Mouse (Mus musculus) right cerebral cortex, postnatal 36 days (tissue): ENCODE data around the gene Kras.

Experiments used
- DNase-seq, 2 experiments: peaks; one replicate each; pipeline ENCODE4 v3.0.0; 2022; ENCODE audit warnings: low spot score in 2 of 2, mixed read lengths in 1 of 2

Kras gene

DNA sequence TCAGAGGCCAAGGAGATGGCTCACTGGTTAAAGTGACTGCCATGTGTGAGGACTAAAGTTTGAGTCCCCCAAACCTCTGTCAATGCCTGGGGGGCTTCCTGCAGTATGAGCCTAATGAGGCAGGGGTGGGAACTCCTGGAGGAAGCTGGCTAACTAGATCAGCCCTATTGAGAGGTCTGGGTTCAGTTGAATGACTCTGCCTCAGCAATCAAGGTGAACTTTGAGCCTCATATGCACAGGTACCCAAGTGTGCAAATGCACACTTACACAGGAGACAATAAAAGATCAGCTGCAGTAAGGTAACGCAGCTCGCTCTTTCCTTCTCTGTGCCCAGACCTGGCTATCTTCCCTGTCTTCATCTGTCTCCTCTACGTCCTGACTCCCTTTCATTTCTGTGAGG lies 57.0 kb downstream of the Kras start:
- no peak for DNase-seq

DNA sequence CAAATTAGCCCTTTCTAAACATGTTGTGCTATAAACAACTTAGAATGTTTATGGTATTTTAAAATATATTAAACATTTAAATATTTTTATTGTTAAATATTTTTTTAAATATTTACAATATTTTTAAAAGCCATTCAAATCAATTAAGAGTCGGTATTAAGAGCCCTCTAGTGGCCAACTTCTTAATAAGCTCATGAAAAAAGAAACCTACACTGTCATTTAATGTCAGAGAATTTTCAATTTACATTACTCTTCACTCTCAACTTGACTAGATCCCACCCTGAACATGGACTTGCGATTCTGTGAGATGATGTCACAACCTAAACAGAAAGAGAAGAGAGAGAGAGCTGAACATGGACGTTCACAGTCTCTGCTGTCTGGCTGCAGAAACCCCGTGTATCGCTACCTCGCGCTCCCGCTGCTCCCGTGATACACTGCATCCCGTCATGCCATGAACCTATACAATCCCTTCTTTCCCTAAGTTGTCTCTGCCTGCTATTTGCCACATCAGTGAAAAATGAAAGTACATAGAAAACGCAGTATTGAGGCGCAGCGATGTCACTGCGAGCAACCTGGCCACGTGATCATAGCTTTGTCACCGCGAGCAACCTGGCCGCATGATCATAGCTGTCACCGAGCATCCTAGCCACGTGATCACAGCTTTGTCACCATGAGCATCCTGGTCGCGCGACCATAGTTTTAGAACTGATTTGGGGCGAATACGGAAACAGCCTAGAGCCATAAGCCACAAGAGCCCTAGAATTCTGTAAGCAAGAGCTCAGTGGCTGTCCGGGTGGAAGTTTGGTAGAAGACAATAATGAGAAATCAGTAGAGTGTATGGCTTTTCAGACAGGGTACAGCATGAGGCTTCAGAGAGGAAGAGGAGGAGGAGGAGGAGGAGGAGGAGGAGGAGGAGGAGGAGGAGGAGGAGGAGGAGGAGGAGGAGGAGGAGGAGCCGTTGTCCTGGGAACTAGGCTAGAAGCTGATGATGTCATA lies 62.6 kb downstream of the Kras start:
- peak; percentile 45 to 61 for DNase-seq

DNA sequence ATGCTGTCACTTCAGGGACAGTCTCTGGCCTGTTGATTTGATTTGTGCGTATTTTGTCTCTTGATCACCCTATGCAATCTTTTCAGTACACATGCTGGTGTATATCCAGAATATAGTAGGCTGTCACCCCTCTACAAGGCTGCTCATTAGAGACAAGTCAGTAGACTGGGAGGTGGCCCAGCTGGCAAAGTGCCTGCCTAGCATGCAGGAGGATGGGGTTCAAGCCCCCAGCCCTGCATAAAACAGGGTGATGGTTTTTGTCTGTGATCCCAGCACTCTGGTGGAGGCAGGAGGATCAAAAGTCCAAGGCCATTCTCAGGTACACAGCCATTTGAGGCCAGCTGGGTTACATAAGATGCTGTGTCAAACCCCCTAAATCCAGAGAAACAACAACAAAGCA lies 63.9 kb downstream of the Kras start:
- DNase-seq = no peak

DNA sequence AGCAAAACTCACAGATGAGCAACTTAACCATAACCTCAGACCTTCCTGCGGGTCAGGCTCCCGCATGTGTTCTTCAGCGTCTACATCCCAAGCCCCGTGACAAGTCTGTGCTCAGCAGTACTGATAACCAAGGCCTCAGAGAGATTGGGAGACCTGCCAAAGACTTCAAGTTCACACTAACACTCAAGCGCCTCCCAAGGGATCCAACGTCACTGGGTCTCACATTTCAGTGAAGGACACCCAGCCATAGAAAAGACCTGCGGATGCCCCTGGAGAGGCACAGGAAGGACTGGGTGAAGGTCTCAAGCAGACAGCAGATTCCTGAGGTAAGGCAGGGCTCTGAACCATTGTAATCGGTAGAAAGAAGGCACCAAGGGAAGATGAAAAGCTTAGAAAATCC lies 68.0 kb downstream of the Kras start:
- DNase-seq = no peak

DNA sequence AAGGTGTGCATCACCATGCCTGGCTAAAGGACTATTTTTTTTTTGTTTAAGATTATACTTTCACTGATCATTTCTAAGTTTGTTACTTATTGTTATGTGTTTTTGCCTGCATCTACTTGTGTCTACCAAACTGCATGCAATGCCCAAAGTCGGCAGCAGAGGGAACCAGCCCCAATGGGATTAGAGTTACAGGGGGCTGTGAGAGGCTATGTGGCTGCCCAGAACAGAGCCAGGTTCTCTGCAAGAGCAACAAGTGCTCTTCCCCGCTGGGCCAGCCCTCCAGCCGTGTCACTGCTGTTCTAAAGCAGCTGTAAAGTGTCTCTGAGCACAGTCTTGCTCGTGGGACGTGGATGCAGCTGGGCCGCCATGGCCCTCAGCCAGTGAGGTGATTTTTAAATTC lies 70.4 kb downstream of the Kras start:
- no peak for DNase-seq

DNA sequence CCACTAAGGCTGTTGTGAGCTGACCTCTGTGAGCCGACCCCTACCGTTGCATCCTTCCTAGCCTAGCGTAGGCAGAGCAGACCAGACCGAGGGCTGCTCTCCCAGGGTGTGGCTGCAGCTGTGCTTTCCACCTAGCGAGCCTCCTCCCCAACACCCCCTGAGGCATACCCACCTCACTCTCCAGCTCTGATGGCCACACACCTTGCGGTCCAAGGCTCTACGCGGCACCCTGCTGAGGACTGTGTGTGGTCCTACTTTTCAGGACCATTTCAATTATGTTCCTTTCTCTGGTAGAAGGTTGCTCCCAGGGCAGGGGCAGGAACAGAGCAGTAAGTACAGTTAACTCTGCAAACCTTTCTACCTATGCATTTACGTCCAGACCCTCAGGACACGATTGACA lies 73.6 kb downstream of the Kras start:
- DNase-seq = no peak

DNA sequence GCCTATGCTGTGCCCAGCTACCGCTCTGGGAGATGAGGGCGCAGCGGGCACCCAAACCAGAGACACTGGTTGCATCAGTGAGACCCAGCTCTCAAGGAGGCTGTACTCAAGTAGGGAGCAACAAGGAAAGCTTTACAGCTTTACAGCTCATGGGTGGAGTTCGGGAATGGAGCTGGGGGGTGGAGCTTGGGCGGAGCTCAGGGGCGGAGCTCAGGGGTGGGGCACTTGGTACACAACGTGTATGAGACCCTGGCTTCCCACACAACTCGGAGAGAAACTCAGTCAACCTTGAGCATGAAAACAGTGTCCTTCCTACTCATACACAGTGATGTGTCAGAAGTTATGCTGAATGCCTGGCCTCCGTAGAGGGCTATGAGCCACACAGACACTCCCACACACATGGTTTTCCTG lies 74.5 kb downstream of the Kras start:
- DNase-seq = no peak

DNA sequence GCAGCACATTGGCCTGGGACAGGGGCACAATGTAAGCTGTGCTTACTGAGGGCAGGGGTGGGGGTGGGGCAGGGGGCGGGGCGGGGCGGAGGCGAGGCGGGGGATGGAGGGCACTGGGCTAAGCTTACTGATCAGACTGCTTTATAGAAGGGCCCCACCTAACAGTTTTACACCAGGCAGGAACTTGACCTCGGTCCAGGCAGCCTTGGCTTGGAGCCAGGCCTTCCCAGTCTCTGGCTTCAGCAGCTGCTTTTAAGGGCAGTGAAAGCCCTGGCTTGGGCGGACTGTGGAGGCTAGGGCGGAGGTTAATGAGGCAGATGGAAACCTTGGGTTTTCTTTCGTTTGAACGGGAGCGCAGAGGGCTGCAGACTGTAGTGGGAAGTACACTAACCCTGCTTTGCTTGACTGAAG lies 76.3 kb downstream of the Kras start:
- DNase-seq = no peak

DNA sequence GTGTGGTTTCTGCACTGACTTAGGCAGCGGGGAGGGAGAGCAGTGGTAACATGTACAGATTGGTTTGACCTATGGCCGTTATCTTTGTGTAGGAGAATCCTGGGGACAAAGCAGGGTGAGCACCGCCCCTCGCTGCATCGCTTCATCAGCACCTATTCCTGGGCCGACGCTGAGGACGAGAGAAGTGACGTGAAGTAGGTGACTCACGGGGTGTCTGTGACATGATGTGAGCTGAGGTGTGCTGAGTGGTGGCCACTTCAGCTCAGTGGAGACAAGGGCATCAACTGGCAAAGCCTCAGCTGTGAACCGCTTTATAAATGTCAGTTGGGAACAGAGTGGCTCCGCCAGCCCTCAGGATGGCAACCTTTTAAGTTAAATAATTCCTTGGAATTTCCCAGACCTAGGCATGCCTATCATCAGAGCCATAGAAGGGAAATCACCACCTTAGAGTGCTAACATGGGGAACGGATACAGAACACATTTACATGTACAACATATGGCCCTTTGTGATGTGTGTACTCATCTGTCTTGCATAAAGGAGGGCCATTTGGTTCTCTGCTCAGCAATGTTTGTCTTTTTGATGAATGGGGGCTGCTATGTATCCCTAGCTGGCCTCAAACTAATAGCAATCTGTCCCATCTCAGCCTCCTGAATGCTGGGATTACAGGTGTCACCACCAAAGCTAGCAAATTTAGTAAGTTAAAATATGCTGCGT lies 78.0 kb downstream of the Kras start:
- DNase-seq = no peak
